Mouse (Mus musculus) liver, postnatal 0 days (tissue): ENCODE measurements around the gene Gm49380. TPM values are rescaled to one million over a fixed set of nuclear protein-coding genes. Genes with fewer than 3 reads are reported as not detected.

Experiments
- ATAC-seq: fragments of 200-750 bp; cut with Nextera tagmentation; 2 replicates; pipeline ENCODE4 v1.8.0; 2017; ENCODE audit warnings: mild to moderate bottlenecking, moderate library complexity
- DNase-seq: peaks from one replicate; pipeline ENCODE4 v3.0.0-alpha.2; 2016
- H3K27ac ChIP-seq: fragments of 300-500 bp; sonication (generic); 2 replicates; pipeline ENCODE4 v1.5.1; 2014; ENCODE audit warnings: antibody characterized with exemption, moderate library complexity, mild to moderate bottlenecking, low read depth
- H3K27me3 ChIP-seq: fragments of 300-500 bp; sonication (generic); 2 replicates; pipeline ENCODE4 v1.6.1; 2014; ENCODE audit warnings: low read length, control low read depth, mixed read lengths; ENCODE audit not compliant: insufficient read depth
- H3K36me3 ChIP-seq: fragments of 300-500 bp; sonication (generic); replicated peaks from 2 replicates; pipeline ENCODE4 v1.6.1; 2014; ENCODE audit warnings: mild to moderate bottlenecking, control low read depth, low read length, moderate library complexity, mixed read lengths; ENCODE audit not compliant: insufficient read depth
- H3K4me1 ChIP-seq: fragments of 300-500 bp; sonication (generic); 2 replicates; pipeline ENCODE4 v1.6.1; 2014; ENCODE audit warnings: antibody characterized with exemption, mild to moderate bottlenecking, control low read depth; ENCODE audit not compliant: insufficient read depth
- H3K4me2 ChIP-seq: fragments of 300-500 bp; sonication (generic); 2 replicates; pipeline ENCODE4 v1.6.1; 2014; ENCODE audit warnings: low read depth, mild to moderate bottlenecking, low read length, moderate library complexity, mixed read lengths
- H3K4me3 ChIP-seq: fragments of 300-500 bp; sonication (generic); 2 replicates; pipeline ENCODE4 v1.5.1; 2014; ENCODE audit warnings: low read depth, low read length
- H3K9ac ChIP-seq: fragments of 300-500 bp; sonication (generic); replicated peaks from 2 replicates; pipeline ENCODE4 v1.6.1; 2014; ENCODE audit warnings: mild to moderate bottlenecking, moderate library complexity
- H3K9me3 ChIP-seq: fragments of 300-500 bp; sonication (generic); 2 replicates; pipeline ENCODE4 v1.6.1; 2016; ENCODE audit warnings: mild to moderate bottlenecking, control low read depth, low read length, mixed read lengths
- CTCF ChIP-seq: sonication (generic); IDR thresholded peaks from 2 replicates; pipeline ENCODE4 v1.5.1; 2016; ENCODE audit warnings: antibody characterized with exemption, low read depth
- EP300 ChIP-seq: IDR thresholded peaks from 2 replicates; pipeline ENCODE4 v1.6.1; 2016; ENCODE audit warnings: antibody characterized with exemption, low read depth, mild to moderate bottlenecking
- WGBS: fragments of 180-500 bp; shearing (Covaris S2); extraction: QIAGEN DNeasy Blood & Tissue Kit; methylation state at CpG from one replicate; pipeline ENCODE4 v1.1.7; 2014; ENCODE audit not compliant: insufficient replicate concordance; 5-methylcytosine and 5-hydroxymethylcytosine counted together
- polyA plus RNA-seq: library from polyadenylated mRNA; unstranded; fragments of >200 nt; fragmentation: Nextera tagmentation; extraction: Ambion mirVana; gene quantifications from 2 replicates; pipeline ENCODE4 v1.2.1, GENCODE M21; 2015

Gm49380 gene
- polyA plus RNA-seq, 1 experiment from 2014 or later = not detected

DNA sequence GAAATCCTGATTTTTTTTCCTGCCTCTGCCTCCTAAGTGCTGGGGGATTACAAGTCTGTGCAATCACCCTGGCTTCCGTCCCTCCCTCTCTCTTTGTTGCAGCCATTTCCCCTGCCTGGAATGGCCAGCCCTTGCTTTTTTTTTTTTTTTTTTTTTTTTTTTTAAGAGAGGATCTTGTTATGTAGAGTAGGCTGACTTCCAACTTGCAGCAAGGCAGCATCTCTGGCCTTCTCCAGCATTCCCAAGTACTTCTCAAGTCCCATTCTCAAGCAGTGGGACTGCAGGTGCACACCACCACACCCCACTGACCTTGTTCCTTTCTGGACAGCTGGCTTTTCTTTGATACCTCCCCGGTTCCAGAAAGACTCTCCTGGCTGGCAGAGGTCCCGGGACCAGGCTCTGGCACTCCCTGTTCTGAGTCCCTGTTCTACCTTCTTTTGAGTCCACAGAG lies 14.1 kb upstream of the Gm49380 start:
- no peak overlapping the region for H3K4me2 ChIP-seq
- no peak overlapping the region for H3K4me3 ChIP-seq
- DNase-seq = no peak
- H3K27me3 ChIP-seq = peaks cover 19% of the 10 kb centered on the region
- no peak overlapping the region for H3K9ac ChIP-seq
- H3K36me3 ChIP-seq = no peaks in the 10 kb centered on the region
- no peak for ATAC-seq
- TF ChIP-seq CTCF = no peak
- TF ChIP-seq EP300 = no peak
- no peaks in the 10 kb centered on the region for H3K9me3 ChIP-seq
- H3K27ac ChIP-seq = peak overlapping the region; percentile 68
- peaks cover 20% of the 10 kb centered on the region for H3K4me1 ChIP-seq
- WGBS = 59% methylated on average over 3 of the region's 3 CpGs

DNA sequence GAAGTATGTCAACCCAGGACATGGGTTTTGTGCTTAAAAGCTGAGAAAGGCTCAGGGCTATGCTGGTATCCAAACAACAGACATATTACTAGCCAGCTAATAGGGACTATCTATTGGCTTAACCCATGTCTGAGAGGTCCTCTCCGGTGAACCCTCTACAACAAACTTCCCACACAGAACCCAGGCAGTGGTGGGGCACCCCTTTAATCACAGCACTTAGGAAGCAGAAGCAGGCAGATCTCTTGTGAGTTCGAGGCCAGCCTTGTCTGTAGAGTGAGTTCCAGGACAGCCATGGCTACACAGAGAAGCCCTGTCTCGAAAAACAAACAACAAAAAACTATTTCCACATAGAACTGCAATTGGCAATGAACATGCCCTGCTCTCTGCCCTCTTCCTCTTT lies 13.4 kb upstream of the Gm49380 start:
- peaks cover 20% of the 10 kb centered on the region for H3K4me1 ChIP-seq
- H3K4me2 ChIP-seq = 0 out of 2 replicates have a peak overlapping the region, but pooled peaks have one; percentile 53
- H3K27ac ChIP-seq = peak overlapping the region; percentile 68
- no peak overlapping the region for H3K9ac ChIP-seq
- H3K36me3 ChIP-seq = no peaks in the 10 kb centered on the region
- no peak for DNase-seq
- H3K9me3 ChIP-seq = no peaks in the 10 kb centered on the region
- no peak for ATAC-seq
- H3K4me3 ChIP-seq = peak overlapping the region; percentile 9; the same call in 1 of the 2 replicates
- no peak for TF ChIP-seq EP300
- TF ChIP-seq CTCF = no peak
- H3K27me3 ChIP-seq = peaks cover 16% of the 10 kb centered on the region
- 59% methylated on average over 3 of the region's 3 CpGs for WGBS

DNA sequence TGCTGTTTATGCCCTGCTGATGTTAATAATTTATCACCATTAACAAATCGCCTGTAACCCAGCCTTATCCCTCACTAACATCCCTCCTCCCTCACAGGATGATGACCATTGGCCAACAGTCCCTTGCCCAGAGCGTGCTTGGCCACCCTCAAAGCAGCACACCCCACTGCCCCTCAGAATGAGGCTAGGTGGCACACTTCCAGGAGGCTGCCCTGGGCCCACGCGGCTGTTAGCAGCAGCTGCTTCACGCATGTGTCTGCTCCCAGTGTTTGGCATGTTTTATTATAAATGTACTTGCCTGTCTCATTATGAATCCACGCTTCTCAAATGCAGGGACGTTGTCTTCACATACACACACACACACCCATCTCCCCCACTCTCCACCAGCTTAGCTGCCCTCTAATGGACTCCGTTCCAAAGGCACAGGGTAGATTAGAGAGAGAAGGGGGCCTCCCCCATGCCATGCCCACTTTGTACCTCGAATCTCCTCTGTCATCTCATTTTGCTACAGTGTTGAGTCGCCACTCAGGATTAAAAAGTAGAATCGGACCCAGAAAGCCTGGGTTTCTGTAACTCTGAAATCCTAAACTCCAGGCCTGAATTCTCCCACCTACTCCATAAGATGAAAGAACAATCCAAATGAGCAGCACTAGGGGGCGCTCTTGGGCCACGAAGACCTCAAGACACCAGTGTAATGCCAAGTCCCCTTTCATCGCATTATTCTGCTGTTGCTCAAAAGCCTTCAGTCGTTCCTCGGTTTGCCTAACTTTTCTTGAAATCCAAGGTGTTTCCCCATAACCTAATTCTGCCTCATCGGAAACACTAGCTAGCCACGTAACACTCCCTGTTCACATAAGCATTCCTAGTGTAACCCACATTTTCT lies 12.5 kb upstream of the Gm49380 start:
- peak; percentile 43 for ATAC-seq
- TF ChIP-seq CTCF = peak; percentile 93
- TF ChIP-seq EP300 = no peak

DNA sequence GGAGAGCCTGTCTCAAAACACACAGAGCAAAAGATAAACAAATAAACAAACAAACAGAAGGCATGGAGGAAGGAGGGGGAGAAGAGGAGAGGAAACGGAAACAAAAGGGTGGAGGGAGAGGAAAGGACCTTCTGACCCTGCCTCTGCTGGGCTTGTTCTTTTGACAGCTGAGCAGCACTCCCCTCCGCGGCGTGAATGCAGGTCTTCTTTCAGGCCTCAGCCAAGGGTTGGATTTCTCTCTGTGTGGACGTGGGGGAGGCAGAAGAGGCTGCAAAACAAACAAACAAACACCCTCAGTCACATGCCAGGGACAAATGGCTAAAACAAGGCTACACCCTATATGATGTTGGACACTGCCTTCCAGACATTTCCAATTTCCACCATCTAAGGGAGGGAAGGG lies 11.7 kb upstream of the Gm49380 start:
- 0 out of 2 replicates have a peak, but pooled peaks cover 3% of the 10 kb centered on the region for H3K27me3 ChIP-seq
- H3K9me3 ChIP-seq = no peaks in the 10 kb centered on the region
- no peak overlapping the region for H3K27ac ChIP-seq
- TF ChIP-seq EP300 (no peak), CTCF (no peak)
- ATAC-seq = no peak
- 61% methylated on average over 5 of the region's 5 CpGs for WGBS
- DNase-seq = no peak
- no peak overlapping the region for H3K9ac ChIP-seq
- H3K4me2 ChIP-seq = no peak overlapping the region
- no peaks in the 10 kb centered on the region for H3K36me3 ChIP-seq
- no peak overlapping the region for H3K4me3 ChIP-seq
- peaks cover 13% of the 10 kb centered on the region for H3K4me1 ChIP-seq

More for the DNA sequence above, 12.5 kb upstream of the Gm49380 start:
- Histone ChIP-seq H3K27ac (peak overlapping the region; percentile 68; the same call in 1 of the 2 replicates), H3K4me2 (peak overlapping the region; percentile 53), H3K9ac (no peak overlapping the region), H3K9me3 (no peaks in the 10 kb centered on the region), H3K36me3 (no peaks in the 10 kb centered on the region), H3K4me3 (peak overlapping the region; percentile 9; the same call in 1 of the 2 replicates), H3K4me1 (peaks cover 20% of the 10 kb centered on the region), H3K27me3 (peaks cover 8% of the 10 kb centered on the region; the same call in 1 of the 2 replicates)
- 34% methylated on average over 18 of the region's 18 CpGs for WGBS
- DNase-seq = peak; percentile 87

DNA sequence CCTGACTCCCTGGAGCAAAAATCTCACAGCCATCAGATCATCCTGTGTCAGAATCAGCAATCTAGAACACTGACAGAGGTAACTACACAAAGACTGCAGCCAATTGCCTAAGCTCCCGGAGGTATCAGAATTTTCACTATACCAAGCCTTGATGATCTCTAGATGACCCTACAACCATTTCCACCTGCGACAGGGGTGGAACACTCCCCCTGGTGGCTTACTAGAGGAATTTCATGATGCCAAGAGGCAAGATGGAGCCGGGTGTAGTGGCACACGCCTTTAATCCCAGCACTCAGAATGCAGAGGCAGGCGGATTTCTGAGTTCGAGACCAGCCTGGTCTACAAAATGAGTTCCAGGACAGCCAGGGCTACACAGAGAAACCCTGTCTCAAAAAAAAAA lies 11.0 kb upstream of the Gm49380 start:
- no peak overlapping the region for H3K9ac ChIP-seq
- 0 out of 2 replicates have a peak, but pooled peaks cover 3% of the 10 kb centered on the region for H3K27me3 ChIP-seq
- H3K9me3 ChIP-seq = no peaks in the 10 kb centered on the region
- H3K4me1 ChIP-seq = peaks cover 9% of the 10 kb centered on the region; the same call in 1 of the 2 replicates
- 58% methylated on average over 6 of the region's 6 CpGs for WGBS
- no peak overlapping the region for H3K4me3 ChIP-seq
- ATAC-seq (no peak), DNase-seq (no peak)
- no peaks in the 10 kb centered on the region for H3K36me3 ChIP-seq
- no peak overlapping the region for H3K4me2 ChIP-seq
- no peak overlapping the region for H3K27ac ChIP-seq
- TF ChIP-seq EP300 (no peak), CTCF (peak; percentile 71)

DNA sequence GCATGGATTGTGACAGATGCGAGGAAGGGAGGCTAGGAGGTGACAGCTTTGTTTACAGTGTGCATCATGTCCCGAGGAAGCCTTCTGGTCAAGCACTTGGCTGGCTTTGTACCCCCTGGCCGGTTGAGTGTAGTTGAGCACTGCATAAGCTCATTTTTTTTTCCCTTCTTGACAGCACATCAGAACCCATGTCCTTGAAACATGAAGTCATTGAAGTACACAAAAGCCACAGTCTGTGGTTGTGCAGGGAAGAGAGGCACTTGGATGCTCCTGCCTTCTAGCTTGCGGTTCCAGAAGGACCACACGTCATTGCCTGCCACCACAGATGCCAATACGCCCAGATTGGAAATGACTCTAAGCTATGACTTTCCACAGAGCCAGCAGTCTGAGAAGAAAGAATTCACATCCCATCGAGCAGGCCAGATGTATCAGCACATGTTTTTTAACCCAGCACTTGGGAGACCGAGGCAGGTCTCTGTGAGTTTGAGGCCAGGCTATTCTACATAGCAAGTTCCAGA lies 6.7 kb upstream of the Gm49380 start:
- H3K4me3 ChIP-seq = no peak overlapping the region
- no peaks in the 10 kb centered on the region for H3K9me3 ChIP-seq
- H3K27me3 ChIP-seq = no peaks in the 10 kb centered on the region
- TF ChIP-seq CTCF (no peak), EP300 (no peak)
- no peaks in the 10 kb centered on the region for H3K36me3 ChIP-seq
- no peak overlapping the region for H3K27ac ChIP-seq
- ATAC-seq = no peak
- no peak overlapping the region for H3K9ac ChIP-seq
- WGBS = 78% methylated on average over 8 of the region's 8 CpGs
- no peaks in the 10 kb centered on the region for H3K4me1 ChIP-seq
- no peak for DNase-seq
- no peak overlapping the region for H3K4me2 ChIP-seq
